Mouse (Mus musculus) mouse embryonic stem cell (cell line): ENCODE data around the gene Vps8.

Source experiments
- in situ Hi-C, 2 experiments: fragments of 300-500 bp; cut with MboI; formaldehyde crosslinking; loops; 1 replicate in 1 of 2; 3 replicates in 1 of 2; pipeline ENCODE4 v1.14.3; 2019 to 2020; ENCODE audit warnings: low sequenced_read_pairs in 2 of 2, low pct_unique_long_range_greater_than_20kb in 1 of 2, mixed read lengths in 1 of 2; ENCODE audit not compliant: unreplicated experiment in 1 of 2

The Vps8 gene

DNA sequence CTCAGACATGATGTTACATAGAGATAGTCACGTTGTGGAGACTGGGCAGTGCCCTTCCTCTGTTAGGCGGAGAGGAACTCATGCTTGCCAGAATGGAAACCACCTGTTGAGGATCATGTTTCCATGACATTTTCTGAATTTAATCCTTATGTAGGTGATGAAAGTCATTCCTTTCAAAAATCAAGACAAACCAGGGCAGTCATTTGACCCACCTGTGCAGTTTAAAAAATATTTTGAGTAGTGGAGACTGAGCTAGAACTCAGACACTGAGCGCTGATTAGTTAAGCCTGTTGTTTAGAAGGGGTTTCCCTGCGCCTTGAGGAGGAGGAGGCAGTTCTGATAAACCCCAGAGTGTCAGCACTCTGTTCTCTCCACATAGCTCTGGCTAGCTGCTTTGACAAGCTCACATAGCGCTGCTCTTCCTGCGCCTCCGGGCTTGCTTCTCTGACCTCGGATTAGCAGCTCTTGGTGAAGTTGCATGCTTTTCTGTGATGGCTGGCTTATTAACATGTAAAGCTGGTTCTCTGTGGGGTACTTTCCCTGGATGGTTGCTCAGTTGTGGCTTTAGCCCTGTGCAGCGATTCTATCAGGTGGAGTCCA lies 22.2 kb downstream of the Vps8 start:
- in situ Hi-C loops = no loop called here

DNA sequence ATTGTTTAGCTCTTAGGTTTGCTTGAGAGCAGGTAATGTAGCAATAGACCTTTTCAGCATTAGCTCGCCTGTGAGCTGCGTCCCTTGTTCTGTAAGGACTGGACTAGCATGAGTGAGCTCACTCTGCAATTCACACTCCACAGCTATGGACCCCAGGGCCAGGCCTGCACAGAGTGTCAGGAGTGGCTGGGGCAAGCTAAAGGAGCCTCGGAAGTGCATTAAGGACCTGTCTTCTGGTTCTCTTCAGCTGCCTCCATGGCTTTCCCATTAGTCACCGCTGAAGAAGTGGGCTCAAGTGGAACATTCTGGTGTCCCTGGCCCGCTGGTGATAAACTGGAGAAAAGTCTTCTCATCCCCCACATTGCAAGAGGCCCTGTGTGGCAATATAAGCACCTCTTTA lies 24.5 kb downstream of the Vps8 start:
- in situ Hi-C loops = no loop called here

DNA sequence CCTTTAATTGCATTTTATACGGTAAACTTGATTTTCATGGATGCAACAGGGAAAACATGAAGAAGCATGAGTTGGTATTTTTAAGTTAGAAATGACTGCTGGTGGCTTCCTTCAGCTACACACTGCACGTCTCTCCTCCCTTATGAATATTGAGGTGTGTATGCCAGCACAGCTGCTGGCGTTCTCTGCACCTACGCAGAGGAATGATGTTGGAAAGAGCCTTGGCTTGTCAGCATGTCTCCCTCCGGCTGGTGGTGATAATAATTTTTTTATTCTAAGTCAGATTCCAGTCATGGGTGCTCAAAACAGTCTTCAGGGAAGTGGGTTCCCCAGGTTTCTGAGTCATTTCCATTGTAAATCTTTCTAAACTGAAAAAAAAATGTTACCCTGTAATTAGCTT lies 25.5 kb downstream of the Vps8 start:
- in situ Hi-C loops = no loop called here

DNA sequence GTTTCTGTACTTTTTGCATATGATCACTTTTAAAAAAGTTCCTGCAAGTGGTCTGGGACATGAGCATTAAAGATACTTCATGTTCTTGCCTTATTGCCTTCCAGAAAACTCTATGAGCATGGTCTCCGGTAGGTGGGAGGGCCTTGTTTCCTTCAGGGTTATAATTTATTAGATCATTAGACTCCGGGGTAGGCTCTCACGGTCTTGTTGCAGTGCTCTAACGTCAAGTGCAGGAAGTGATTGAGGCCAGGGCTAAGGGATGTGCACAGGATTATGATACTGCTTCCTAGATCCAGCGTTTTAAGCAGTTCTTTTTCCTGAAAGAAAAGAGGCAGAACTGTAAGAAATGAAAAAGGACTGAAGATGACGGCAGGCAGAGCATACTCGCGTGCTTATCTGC lies 27.0 kb downstream of the Vps8 start:
- in situ Hi-C loops = no loop called here

DNA sequence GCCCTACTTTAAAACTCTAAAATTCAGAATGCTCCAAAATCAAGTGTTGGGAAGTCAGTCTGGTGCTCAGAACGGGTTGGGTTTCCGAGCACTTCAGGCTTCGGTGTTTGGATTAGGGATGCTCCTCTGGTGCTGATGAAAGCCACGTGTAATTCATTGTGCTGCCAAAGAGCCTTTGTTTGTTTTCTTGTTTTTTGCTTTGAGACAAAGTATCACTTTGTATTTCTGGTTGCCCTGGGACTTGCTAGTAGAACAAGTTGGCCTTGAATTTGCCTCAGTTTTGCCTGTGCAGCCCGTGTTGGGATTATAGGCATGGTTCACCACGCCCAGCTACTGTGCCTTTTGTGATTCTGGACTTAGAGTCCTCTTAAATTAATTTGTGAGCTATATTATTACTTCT lies 29.7 kb downstream of the Vps8 start:
- in situ Hi-C loops = no loop called here

DNA sequence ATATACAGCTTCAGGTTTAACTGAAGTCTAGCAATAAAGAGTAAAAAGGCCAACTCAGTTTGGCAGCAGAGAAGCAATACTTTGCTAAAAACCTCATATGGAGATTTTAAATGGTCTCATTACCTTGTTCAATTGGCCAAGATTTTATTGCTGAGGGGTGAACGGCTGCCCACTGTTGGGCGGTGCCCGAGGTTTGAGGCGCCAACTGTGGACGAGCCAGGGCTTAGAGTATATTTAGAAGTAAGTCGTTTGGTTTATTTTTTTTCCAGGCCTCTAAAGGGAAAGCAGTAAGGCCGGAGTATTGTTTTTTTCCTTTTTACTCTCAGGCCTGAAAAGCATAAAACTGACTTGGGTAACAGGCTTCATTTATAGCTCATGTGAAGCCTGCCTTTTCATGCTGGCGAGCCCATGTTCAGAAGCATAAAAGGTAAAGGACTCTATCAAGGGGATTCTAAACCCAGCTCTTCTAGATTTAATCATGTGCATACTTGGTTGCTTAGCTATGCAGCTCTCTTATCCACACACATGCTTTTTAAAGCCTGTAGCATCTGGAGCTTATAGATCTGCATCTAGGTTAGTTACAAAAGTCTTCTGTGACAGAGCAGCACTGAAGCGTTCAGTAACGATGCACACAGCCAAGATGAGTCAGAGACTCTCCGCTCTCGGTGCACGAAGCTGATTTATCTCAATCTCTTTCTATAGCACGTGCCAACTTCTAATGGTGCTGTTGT lies 34.9 kb downstream of the Vps8 start:
- in situ Hi-C loops = no loop called here

DNA sequence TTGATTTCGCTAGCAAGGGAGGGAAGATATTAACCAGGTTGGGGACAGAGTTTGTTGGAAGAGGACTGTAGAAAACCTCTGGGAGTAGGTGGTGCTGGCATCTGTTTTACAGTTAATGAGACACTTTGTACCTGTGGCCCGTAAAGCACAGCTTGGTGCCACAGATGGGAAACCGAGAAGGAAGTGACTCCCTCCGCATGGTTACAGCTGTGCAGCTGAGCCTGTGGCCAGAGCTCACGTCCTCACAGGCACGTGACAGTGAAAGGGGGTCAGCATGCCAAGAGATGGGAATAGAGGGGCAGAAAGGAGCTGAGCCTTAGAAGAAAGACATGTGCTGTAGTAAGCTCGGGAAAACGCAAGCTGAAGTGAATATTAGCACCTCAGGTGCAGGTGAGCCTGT lies 43.0 kb downstream of the Vps8 start:
- in situ Hi-C loops = no loop called here

DNA sequence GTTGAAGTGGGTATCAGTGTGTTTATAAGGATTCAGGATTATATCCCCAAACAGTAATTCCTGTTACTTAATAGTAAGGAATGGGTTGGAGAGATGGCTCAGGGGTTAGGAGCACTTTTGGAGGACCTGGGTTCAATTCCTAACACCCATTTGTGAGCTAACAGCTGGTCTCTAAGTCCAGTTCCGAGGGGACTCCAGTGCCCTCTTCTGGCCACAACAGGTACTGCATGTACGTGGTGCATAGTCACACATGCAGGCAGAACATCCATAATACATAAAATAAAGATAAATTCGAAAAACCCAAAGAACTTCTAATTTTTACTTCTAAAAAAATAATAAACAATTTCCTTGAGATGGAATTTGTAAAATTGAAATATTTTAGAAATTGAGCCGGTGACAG lies 47.5 kb downstream of the Vps8 start:
- in situ Hi-C loops = no loop called here

DNA sequence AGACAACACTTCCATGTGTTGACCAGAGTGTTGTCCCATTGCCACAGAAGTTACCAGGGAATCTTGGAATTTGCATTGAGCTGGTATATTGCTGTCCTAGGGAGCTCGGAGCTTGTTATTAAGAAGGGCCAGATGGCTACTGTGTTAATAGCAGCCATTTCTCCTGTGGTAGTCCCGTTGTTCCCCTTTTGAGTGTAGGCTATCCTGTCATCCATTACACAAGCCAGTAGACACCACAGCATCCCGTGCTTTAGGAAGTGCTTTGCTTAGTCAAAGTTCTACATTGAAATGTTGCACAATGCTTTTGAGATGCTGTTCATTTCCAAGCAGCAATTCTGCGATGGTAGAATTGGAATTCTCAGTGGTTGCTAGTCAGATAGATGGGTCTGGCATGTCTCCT lies 54.2 kb downstream of the Vps8 start:
- in situ Hi-C loops = no loop called here

DNA sequence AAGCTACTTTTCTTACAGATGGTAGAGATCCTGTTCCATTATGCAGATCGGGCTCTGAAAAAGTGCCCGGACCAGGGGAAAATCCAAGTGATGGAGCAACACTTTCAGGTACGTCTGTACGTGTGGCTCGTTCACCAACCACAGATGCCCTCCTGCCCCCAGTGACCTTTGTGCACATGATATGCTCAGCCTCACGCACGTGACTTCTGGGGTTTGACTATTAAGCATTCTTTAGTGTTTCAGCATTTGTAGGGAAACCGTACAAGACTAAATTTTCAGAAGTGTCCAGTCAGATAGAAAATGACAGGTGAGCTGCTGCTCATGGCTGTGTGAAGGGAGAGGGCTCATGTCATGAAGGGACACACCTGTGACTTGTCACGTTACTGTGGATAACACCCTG lies 55.5 kb downstream of the Vps8 start:
- in situ Hi-C loops = no loop called here

DNA sequence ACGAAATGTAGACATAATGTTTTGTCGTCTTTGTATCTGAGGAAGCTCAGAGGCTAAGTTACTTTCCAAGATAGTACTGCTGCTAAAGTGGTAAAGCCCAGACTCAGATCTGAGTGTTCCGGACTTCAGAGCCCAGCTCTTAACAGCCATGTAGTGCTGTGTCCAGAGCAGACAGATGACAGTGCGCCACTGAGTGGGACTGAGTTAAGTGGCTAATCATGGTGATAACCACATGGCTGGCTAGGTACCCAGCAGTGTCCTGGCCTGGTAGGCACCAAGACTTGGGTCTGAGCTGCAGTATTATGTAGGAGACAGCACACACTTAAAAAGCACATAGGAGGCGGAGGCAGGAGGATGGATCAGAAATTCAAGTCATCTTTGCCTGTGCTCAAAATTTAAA lies 60.9 kb downstream of the Vps8 start:
- in situ Hi-C loops = no loop called here

DNA sequence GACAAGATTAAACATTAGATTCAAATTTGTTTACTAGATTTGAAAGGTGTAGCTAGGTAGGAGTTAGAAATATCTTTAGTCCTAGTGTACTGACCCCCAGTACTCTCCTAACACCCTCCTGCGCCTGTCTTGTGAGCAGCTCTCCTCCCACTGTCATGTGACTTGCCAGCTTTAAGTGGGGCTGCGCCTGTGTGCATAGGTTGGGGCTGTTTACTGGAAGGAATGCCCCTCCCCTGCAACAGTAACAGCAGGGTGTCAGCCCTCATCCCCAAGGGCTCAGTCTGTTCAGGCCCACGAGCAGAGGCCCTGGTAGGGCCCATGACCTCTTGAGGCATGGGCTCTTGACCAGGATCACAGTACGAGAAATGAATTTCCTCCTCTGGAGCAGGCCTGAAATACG lies 62.8 kb downstream of the Vps8 start:
- in situ Hi-C loops = no loop called here

DNA sequence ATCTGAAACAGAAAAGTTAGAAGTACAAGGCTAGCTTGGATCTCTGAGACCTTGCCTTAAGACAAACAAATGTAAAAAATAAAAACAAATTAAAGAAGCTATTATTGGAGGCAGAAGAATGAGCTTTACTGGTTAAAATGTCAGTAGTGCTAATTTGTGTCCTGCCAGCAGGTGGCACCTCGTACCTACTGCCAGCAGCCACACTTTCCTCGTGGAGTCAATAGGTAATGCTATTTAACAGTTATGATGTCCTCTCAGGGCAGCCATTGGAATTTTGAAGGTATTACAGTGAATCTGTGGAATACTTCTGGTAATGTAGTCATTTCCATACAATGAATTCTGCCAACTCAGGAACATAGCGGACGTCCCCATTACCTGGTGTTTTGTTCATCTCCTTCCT lies 65.5 kb downstream of the Vps8 start:
- in situ Hi-C loops = no loop called here

DNA sequence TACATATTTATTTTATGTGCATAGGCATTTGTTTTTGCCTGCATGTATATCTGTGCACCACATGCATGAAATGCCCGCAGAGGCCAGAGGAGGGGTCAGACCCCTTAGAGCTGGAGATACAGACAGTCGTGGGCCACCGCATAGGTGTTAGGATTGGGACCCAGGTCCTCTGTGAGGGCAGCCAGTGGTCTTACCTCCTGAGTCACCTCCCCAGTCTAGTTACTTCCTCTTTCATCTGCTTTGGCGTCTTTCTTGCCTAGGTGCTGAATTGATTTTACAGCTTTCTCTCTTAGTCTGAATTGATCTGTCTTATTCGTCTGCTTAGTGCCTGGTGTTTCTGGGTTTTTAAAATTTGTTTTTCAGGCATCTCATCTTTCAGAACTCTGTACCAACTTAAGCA lies 69.4 kb downstream of the Vps8 start:
- in situ Hi-C loops = no loop called here

DNA sequence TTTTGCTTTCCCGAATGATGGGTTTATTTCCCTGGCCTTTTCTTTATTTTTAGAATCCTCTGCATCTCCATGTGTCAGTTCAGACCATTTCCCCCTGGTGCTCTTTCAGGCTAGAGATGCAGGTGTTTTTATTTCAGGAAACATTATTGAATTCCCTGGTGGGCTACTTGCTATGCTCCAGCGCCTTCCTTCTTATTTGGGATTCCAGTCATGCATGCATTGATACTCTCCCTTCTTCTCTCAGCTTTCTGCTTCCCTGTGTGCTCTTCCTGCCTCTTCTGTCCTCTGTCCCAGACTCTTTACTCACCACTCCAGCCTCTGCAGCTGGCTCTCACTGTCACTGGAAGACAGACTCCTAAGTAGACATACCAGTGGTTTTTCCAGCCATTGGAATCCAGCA lies 70.0 kb downstream of the Vps8 start:
- in situ Hi-C loops = no loop called here

DNA sequence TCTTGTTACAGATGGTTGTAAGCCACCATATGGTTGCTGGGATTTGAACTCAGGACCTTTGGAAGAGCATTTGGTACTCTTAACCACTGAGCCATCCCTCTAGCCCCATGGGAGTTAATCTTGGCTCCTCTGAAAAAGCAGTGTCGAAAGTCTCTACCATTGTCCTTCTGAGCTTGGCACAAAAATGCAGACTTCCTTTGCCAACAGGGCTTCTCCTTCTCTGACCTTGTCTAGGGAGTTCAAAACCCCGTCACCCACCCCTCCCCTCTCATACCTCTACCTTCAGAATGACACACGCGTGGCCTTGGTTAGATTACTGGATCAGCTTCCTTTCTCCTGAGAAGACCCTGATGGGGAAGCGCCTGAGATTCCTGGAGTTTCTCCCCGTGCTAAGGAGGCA lies 71.8 kb downstream of the Vps8 start:
- in situ Hi-C loops = no loop called here

DNA sequence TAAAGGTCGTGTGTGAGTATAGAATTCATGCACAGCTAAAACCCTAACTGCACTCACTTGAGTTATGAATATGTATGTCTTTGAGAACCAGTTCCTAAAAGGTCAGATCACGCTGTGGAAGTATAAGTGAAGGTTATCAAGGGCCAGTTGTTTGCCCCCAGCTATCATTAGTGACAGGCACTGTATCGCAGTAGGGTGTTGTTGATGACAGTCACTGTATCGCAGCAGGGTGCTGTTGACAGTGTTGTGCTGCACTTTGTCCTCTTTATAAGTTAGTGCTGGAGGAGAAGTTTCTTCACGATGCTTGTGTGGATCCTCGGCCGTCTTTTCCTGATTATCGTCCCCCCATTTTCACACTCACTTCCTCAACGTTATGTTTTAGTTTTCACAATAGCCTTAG lies 73.9 kb downstream of the Vps8 start:
- in situ Hi-C loops = no loop called here

DNA sequence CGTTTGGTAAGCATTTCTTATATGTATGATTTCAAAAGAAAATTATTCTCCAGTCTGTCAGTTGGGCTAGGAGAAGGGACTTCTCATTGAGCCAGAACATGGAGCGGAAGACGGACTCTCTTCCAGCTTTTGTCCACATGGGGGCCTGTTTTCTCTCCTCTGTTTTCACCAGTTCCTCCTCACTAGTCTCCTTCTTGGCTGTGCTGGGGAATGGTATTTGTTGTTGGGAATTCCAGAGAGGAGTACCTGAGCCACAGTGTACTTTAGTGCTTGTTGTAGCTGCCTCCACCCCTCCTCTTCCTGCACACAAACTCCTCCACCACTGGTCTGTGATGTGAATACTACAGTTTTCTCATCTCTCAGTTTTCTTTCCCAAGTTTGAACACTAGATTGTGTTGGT lies 74.7 kb downstream of the Vps8 start:
- in situ Hi-C loops = no loop called here

DNA sequence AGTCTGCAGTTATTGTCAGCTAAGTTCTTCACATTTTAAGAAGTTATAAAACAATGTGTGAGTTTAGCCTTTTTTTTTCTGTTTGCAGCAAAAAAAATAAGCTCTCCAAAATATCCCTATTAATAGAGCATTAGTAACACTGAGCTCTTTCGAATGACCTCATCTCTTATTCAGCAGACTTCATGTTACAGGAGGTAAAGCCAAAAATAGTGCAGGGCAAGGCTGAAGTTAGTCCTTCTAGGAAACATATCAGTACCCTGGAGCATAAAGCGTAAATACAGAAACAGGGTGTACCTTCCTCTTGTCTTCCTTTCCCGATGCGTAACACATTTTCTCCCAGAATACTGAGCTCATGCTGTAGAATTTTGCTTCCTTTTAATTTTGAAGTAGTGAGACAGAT lies 76.1 kb downstream of the Vps8 start:
- in situ Hi-C loops = no loop called here

DNA sequence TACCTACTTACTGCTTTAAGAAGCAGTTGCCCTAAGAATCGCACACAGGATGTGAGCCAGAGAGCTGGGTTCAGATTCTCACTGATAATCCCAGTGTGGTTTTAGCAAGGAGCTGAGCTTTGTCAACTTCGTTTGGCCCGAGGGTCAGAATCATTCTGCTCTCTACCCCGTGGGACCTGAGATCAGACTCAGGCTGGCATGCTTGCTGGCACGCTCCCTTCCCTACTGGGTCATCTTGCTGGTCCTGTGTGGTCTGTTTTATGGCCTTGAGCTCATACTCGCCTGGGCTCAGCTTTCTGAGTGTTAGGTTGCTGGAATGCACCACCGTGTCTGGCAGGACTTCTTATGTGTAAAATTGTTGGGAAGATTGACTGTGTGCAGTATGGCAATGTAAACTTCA lies 76.7 kb downstream of the Vps8 start:
- in situ Hi-C loops = no loop called here

DNA sequence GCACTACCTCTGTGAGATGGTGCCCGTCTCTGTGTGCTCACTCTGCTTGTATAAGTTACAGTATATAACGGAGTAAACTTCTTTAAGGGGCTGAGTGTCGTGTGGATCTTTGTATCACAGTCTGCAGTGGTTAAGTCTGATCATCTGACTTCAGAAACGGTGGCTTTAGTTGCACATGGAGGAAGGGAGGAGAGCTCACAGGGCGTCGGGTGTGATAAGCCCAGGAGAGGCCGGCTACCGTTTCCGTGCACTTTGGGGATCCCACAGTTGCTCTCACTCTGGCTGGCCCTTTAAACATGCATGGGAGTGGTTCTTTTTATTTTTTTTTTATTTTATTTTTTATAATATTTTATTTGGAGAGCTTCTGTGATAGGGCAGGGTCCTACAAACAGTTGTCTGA lies 95.9 kb downstream of the Vps8 start:
- in situ Hi-C loops = no loop called here
